10 mouse cellular contexts compared by ENCODE assay signal in genomic region chr4:132628830-132629229, GRCm38 (mm10). TPM values are rescaled to one million over a fixed set of nuclear protein-coding genes. Genes with fewer than 3 reads are reported as not detected.
A peak's percentile ranks its signal among the peaks of the same experiment; 100 is the strongest.
DNase-seq lines count a peak whose midpoint lies in the region; ATAC-seq and TF ChIP-seq lines count a peak whose summit lies in the region.
"Had no signal": no experiment of that assay in that cellular context is flagged by ENCODE, and none has a peak within 500 bp of the region (broad histone marks: within the 10 kb centered on the region; RNA-seq: fewer than 3 reads in every experiment).

No protein-coding gene starts in this region.

- peak; percentile 68 for TF ChIP-seq CTCF in layer of hippocampus, adult 2 months (conservative IDR thresholded peaks at IDR 0.05)

- peak; percentile 32 for DNase-seq in adrenal gland, postnatal 25 days
- DNase-seq in adrenal gland, adult 8-10 months: no peak
- DNase-seq in layer of hippocampus, adult 2 months (ENCODE audit: low spot score in 2 of 2): no peak
- no peak for DNase-seq in layer of hippocampus, adult 9-11 months
- DNase-seq in lung, postnatal 14 days: peak; percentile 71
- peak; percentile 73 for DNase-seq in thymus, postnatal 14 days
- DNase-seq in frontal cortex, postnatal 10 days (ENCODE audit: low spot score in 2 of 2): no peak

- ATAC-seq in common myeloid progenitor, adult 5-6 weeks (replicated peaks; ENCODE audit: low read depth, poor library complexity, severe bottlenecking): peak; percentile 70

- H3K27ac ChIP-seq in layer of hippocampus, adult 2 months: no peak overlapping the region
- H3K27ac ChIP-seq: heart, embryonic 13.5 days; neural tube, embryonic 13.5 days had no signal

- no peak overlapping the region for H3K4me3 ChIP-seq in layer of hippocampus, adult 2 months
- H3K4me3 ChIP-seq: heart, embryonic 13.5 days; neural tube, embryonic 13.5 days had no signal

RNA-seq across cellular contexts. Expression of gene Eya3, which starts 10.0 kb away (rescaled TPM):
- 22.4 and 28.8 TPM in 2 replicates for total RNA-seq in adrenal gland, postnatal 25 days (2021)
- 10 to 100 TPM; 23.8 to 33.6 (median 32.0) TPM for total RNA-seq in adrenal gland, adult 8-10 months (2022)
- total RNA-seq in layer of hippocampus, adult 2 months (2021): 10 to 100 TPM; 24.2 to 28.2 TPM
- 18.3 and 35.8 TPM in 2 replicates for total RNA-seq in common myeloid progenitor, adult 5-6 weeks (2017)

Comparison
In these comparisons a context has a peak if more than half of its experiments do, and no peak if none do; other contexts are left out.
1. DNase-seq: peak in adrenal gland, postnatal 25 days (single experiment), lung, postnatal 14 days (single experiment) and thymus, postnatal 14 days (single experiment); none in adrenal gland, adult 8-10 months (single experiment), layer of hippocampus, adult 2 months (0 of 2), layer of hippocampus, adult 9-11 months (single experiment) and frontal cortex, postnatal 10 days (0 of 2).